Mouse (Mus musculus) heart, postnatal 0 days (tissue): ENCODE measurements around the gene Aldh6a1. TPM values are rescaled to one million over a fixed set of nuclear protein-coding genes. Genes with fewer than 3 reads are reported as not detected.

Source experiments
- ATAC-seq: fragments of 200-750 bp; cut with Nextera tagmentation; 2 replicates; pipeline ENCODE4 v1.8.0; 2017; ENCODE audit warnings: low read depth, moderate number of reproducible peaks, moderate library complexity; ENCODE audit not compliant: insufficient read depth
- DNase-seq: peaks from one replicate; pipeline ENCODE4 v3.0.0-alpha.2; 2016; ENCODE audit warnings: low spot score
- H3K27ac ChIP-seq: fragments of 300-500 bp; sonication (generic); 2 replicates; pipeline ENCODE4 v1.5.1; 2014; ENCODE audit warnings: low read depth, mild to moderate bottlenecking
- H3K27me3 ChIP-seq: fragments of 300-500 bp; sonication (generic); 2 replicates; pipeline ENCODE4 v1.6.1; 2014; ENCODE audit warnings: low read length, mixed read lengths; ENCODE audit not compliant: control insufficient read depth, insufficient read depth
- H3K36me3 ChIP-seq: fragments of 300-500 bp; sonication (generic); replicated peaks from 2 replicates; pipeline ENCODE4 v1.6.1; 2014; ENCODE audit warnings: low read length, mixed read lengths; ENCODE audit not compliant: control insufficient read depth, insufficient read depth
- H3K4me1 ChIP-seq: fragments of 300-500 bp; sonication (generic); 2 replicates; pipeline ENCODE4 v1.6.1; 2014; ENCODE audit warnings: antibody characterized with exemption; ENCODE audit not compliant: control insufficient read depth, insufficient read depth
- H3K4me2 ChIP-seq: fragments of 300-500 bp; sonication (generic); 2 replicates; pipeline ENCODE4 v1.6.1; 2014; ENCODE audit warnings: low read depth, mild to moderate bottlenecking, low read length, moderate library complexity
- H3K4me3 ChIP-seq: fragments of 300-500 bp; sonication (generic); 2 replicates; pipeline ENCODE4 v1.5.1; 2014; ENCODE audit warnings: low read depth, low read length
- H3K9ac ChIP-seq: fragments of 300-500 bp; sonication (generic); replicated peaks from 2 replicates; pipeline ENCODE4 v1.6.1; 2014; ENCODE audit warnings: low read depth, low read length, mixed read lengths
- H3K9me3 ChIP-seq: fragments of 300-500 bp; sonication (generic); replicated peaks from 2 replicates; pipeline ENCODE4 v1.6.1; 2016; ENCODE audit warnings: low read length; ENCODE audit not compliant: control insufficient read depth
- CTCF ChIP-seq: IDR thresholded peaks from 2 replicates; pipeline ENCODE4 v1.5.1; 2016; ENCODE audit warnings: antibody characterized with exemption, control low read depth, low read depth
- EP300 ChIP-seq: IDR thresholded peaks from 2 replicates; pipeline ENCODE4 v1.6.1; 2016; ENCODE audit warnings: antibody characterized with exemption, low read depth
- WGBS: fragments of 180-500 bp; shearing (Covaris S2); extraction: QIAGEN DNeasy Blood & Tissue Kit; methylation state at CpG from one replicate; pipeline ENCODE4 v1.1.7; 2014; 5-methylcytosine and 5-hydroxymethylcytosine counted together
- polyA plus RNA-seq: library from polyadenylated mRNA; unstranded; fragments of >200 nt; fragmentation: Nextera tagmentation; extraction: Ambion mirVana; gene quantifications from 2 replicates; pipeline ENCODE4 v1.2.1, GENCODE M21; 2015
- total RNA-seq: library from RNA; depleted of rRNA; stranded (reverse); fragments of >200 nt; gene quantifications from 2 replicates; pipeline ENCODE4 v1.2.3, GENCODE M21; 2014; ENCODE audit warnings: low replicate concordance

Aldh6a1 gene
- total and polyA plus RNA-seq, 2 experiments from 2014 or later: 74.9 to 80.1 TPM

DNA sequence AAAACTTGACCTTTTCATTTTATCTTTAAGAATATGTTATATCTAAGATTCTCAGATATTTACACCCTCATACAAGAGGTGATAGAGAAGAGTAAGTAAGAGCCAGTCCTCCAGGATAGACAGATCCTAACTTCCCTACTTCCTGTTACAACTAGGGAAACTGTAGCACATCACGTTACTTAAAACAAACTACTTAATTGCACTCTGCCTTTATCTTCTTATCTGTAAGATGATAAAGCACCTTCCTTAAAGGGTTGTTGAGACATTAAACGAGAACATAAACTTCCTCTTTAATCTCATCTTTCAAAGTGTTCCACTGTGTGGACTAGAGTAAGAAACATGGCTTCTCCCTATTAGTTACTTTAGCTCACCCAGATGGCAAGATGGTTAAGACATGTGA lies 12.1 kb downstream of the Aldh6a1 start:
- ATAC-seq: no peak

DNA sequence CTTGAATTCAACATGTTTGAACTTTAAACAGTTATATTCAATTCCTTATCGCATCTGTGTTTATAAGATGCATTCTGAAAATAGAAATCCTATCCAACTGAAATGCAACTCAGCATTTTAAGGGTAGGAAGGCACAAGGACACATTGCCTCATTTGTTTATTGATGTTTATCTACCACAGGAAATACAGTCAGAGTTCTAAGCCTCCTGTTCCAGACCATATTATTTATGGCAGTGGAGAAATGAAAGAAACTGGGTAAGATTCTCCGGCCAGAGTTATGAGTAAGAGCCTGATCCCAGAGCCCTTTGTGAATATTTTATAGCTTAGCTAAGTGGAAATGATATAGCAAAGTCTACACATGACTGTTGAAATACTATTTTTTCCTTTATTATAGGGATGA lies 21.0 kb downstream of the Aldh6a1 start:
- no peaks in the 10 kb centered on the region for H3K9me3 ChIP-seq
- H3K4me1 ChIP-seq: no peaks in the 10 kb centered on the region
- H3K9ac ChIP-seq: no peak overlapping the region
- no peak for ATAC-seq
- 84% methylated on average over 2 of the region's 2 CpGs for WGBS
- no peak overlapping the region for H3K27ac ChIP-seq
- H3K27me3 ChIP-seq: no peaks in the 10 kb centered on the region
- DNase-seq: no peak
- TF ChIP-seq EP300: no peak
- no peak for TF ChIP-seq CTCF
- no peak overlapping the region for H3K4me3 ChIP-seq
- no peak overlapping the region for H3K4me2 ChIP-seq
- peaks cover 32% of the 10 kb centered on the region for H3K36me3 ChIP-seq

More for the DNA sequence above, 12.1 kb downstream of the Aldh6a1 start:
- Histone ChIP-seq H3K9me3 (no peaks in the 10 kb centered on the region), H3K27me3 (no peaks in the 10 kb centered on the region), H3K9ac (no peak overlapping the region), H3K4me1 (peaks cover 4% of the 10 kb centered on the region; the same call in 1 of the 2 replicates), H3K36me3 (peaks cover 51% of the 10 kb centered on the region), H3K4me3 (no peak overlapping the region), H3K4me2 (no peak overlapping the region), H3K27ac (no peak overlapping the region)
- no peak for DNase-seq
- 52% methylated on average over 2 of the region's 2 CpGs for WGBS
- TF ChIP-seq CTCF: no peak
- TF ChIP-seq EP300: no peak

DNA sequence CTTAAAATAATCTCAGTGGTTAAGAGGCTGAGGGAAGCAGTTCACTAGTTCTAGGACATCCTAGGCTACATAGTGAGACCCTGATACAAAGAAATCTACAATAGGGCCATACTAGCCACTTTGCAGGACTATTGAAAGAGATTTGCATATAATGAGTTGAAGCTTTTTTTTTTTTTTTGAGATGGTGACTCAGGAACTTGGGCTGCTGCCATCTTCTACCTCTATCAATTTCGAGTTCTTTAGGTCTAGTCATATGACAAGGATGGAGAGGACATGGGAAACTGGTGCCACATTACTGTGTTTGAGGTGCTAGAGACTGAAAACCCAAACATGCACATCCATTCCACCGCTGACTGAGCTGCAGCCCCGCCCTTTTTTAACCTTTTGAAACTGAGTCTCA lies 26.8 kb downstream of the Aldh6a1 start:
- no peaks in the 10 kb centered on the region for H3K9me3 ChIP-seq
- no peak overlapping the region for H3K27ac ChIP-seq
- WGBS: 53% methylated on average over 3 of the region's 3 CpGs
- H3K27me3 ChIP-seq: no peaks in the 10 kb centered on the region
- H3K36me3 ChIP-seq: no peaks in the 10 kb centered on the region; the same call in 1 of the 2 replicates
- H3K4me3 ChIP-seq: no peak overlapping the region
- DNase-seq (no peak), ATAC-seq (no peak)
- TF ChIP-seq EP300 (no peak), CTCF (no peak)
- H3K4me2 ChIP-seq: no peak overlapping the region
- no peak overlapping the region for H3K9ac ChIP-seq
- no peaks in the 10 kb centered on the region for H3K4me1 ChIP-seq

DNA sequence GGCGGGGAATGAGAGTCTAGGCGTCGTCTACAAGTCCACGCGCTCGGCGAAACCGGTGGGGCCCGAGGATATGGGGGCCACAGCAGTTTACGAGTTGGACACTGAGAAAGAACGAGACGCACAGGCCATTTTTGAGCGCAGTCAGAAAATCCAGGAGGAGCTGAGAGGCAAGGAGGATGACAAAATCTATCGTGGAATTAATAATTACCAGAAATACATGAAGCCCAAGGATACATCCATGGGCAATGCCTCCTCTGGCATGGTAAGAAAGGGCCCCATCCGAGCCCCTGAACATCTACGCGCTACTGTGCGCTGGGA lies 33.2 kb downstream of the Aldh6a1 start:
- WGBS: 39% methylated on average over 18 of the region's 18 CpGs
- Histone ChIP-seq H3K9me3 (no peaks in the 10 kb centered on the region), H3K27me3 (no peaks in the 10 kb centered on the region), H3K27ac (peak overlapping the region; percentile 57), H3K9ac (peak overlapping the region; percentile 62), H3K4me1 (peaks cover 7% of the 10 kb centered on the region; the same call in 1 of the 2 replicates), H3K4me3 (peak overlapping the region; percentile 67), H3K4me2 (peak overlapping the region; percentile 77), H3K36me3 (no peaks in the 10 kb centered on the region)
- DNase-seq (no peak), ATAC-seq (no peak)
- no peak for TF ChIP-seq CTCF
- no peak for TF ChIP-seq EP300

DNA sequence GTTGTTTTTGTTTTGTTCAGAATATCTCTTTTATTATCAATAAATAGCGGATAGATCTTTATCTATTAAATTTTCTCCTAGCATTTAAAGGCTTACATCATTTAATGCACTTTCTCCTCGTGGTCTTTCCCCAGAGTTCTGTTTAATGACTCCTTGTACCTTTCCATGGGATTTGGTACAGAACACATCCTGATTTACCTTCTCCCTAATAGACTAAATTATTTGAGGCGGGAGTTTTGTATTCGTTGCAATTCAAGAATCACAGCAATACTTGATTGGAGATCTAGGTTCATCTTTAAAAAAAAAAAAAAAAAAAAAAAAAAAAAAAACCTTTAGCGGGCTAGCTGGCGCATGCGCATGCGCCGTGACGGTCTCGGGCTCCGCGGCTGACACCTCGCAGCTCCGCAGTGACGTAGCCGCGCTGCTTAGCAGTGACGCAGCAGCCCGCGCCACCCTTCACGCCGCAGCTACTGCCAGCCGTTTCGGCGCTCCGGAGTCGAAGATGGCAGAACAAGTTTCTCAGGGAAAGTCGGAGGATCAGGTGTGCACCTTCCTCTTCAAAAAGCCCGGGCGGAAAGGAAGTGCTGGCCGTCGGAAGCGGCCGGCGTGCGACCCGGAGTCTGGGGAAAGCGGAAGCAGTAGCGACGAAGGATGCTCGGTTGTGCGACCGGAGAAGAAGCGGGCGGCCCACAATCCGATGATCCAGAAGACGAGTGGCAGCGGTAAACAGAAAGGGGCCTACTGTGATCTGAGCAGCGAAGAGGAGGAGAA lies 33.8 kb downstream of the Aldh6a1 start, which contains the start of gene Rnf113a2:
TSS of gene Rnf113a2 (plus strand) at position 363 of the 771 bp plus-strand sequence.
- Histone ChIP-seq H3K36me3 (no peaks in the 10 kb centered on the region), H3K9ac (peak within 1 kb of the TSS; percentile 62), H3K4me1 (peaks cover 7% of the 10 kb centered on the region; the same call in 1 of the 2 replicates), H3K4me3 (peak within 1 kb of the TSS; percentile 67), H3K27me3 (no peaks in the 10 kb centered on the region), H3K9me3 (no peaks in the 10 kb centered on the region), H3K4me2 (peak within 1 kb of the TSS; percentile 77), H3K27ac (peak within 1 kb of the TSS; percentile 57)
- TF ChIP-seq EP300: no peak
- TF ChIP-seq CTCF: no peak
- DNase-seq (peak; percentile 86), ATAC-seq (peak; percentile 94)
- WGBS: 2% methylated on average over 50 of the region's 50 CpGs
